Mouse (Mus musculus) cerebellum, adult 8-10 months (tissue): ENCODE measurements around the gene Gm21885.
A peak's percentile ranks its signal among the peaks of the same experiment; 100 is the strongest.

Source experiments
- DNase-seq: peaks from one replicate; pipeline ENCODE4 v3.0.0; 2022

Gm21885 gene

DNA sequence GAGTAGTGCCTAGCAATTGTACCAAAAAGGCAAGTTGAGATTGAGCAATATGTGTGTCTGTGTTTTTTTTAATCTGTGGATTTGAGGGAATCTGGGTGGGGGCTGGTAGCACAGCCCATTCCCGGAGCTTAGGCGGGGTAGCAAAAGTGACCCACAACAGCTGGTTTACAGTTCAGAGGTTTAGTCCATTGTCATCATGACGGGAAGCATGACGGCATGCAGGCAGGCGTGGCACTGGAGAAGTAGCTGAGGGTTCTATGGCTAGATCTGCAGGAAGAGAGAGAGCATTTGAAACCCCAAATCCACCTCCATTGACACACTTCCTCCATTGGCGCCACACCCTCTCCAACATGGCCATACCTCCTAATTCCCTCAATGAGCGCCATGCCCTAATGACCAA lies 11.8 kb upstream of the Gm21885 start:
- no peak for DNase-seq

DNA sequence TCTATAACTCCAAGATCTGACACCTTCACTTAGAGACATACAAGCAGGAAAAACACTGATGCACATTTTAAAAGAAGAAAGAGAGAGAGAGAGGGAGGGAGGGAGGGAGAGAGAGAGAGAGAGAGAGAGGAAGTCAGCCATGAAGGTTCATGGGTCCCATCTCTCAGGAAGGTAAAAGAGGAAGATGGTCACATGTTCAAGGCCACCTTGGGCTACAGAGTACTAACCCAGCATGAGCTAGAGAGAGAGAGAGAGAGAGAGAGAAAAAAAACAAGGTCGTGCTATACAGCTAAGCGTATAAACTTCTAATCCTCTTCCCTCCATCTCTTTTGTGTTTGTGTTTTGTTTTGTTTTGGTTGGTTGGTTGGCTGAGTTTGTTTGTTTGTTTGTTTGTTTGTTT lies 10.7 kb upstream of the Gm21885 start:
- DNase-seq = no peak

DNA sequence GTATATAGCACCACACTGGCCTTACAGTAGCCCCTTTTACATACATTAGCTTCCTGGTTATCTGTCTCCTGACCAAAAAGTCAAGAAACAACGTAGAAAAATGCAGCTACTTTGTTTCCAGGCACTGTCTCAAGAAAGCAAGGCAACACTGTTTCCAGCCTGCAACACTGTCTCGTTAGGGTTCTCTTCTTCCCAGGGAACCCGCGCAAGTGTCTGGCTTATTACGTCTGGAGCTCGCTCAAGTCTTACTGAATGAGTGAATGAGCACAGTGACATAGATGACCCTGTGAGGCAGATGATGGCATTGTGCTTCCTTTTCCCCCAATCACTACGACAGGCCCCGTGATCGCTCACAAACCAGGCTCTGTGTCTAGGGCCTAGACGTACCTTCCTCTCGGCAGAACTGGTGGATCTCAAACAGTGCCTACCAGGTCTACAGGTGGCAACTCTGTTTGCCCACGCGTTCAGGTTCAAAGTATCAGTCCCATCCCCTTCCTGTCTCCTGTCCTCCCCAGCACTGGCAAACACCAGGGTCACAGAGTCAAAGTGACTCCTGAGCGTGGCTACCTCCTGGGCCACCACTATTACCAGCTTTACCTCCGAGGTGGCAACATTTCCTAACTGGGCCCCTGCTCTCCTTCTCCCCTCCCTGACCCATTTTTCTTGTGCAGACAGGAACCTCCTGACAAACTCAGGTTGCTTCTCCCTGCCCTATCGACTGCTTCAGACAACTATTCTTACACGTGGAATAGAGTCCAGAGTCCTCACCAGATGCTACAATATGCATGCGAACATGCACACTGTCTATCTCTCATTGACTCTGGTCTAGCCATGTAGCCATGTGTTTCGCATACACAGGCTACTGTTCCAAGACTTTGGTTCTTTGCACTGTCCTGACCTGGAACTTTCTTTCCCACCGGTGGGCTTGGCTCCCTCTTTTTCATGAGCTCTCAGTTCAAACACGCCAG lies 8.4 kb upstream of the Gm21885 start:
- no peak for DNase-seq

DNA sequence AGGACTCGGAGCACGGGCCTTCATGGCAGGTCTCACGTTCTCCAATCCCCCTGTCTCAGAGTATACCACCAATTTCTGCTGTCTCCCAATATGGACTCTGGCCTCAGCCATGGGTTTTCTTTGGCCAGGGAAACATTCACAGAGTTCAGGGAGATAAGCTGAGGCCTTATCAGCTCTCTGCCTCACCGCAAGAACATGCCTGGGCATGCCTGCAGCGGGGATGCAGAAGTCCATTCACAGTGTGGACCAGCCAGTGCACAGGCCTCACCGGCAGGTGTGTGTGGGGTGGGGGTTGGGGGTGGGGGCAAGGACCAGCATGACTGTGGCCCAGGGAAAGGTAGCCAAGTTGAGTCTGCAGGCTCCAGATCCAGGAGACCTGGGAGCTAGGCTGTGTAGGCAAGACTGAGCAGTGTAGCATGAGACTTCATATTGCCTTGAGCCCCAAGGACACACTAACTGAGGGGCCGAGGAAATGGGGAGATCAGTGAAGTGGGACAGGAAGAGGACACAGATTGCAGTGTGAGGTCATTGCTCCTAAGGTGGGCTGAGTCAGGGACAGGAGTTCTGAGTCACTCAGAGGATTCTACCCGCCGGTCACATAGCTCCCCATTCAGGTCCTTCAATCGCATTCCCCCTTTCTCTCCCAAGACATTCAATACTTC lies 7.3 kb upstream of the Gm21885 start:
- no peak for DNase-seq

DNA sequence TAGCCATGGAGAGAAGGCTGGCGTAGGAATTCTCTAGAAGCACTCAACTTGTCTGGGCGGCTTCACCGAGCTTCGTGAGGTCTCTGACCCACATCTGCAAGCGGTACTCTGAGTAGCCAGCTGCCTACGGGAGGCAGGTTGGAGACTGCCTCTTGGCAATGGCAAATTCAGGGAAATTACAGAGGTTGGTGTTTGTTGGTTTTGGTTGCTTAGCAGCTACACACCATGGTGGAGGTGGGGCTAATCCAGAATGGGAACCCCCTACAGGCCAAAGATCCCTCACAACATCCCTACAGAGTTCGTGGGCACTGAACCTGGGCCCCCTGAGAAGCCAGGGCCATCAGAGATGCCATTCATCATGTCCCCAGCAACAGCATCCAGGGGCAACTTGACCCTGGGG lies 6.4 kb upstream of the Gm21885 start:
- DNase-seq = no peak

DNA sequence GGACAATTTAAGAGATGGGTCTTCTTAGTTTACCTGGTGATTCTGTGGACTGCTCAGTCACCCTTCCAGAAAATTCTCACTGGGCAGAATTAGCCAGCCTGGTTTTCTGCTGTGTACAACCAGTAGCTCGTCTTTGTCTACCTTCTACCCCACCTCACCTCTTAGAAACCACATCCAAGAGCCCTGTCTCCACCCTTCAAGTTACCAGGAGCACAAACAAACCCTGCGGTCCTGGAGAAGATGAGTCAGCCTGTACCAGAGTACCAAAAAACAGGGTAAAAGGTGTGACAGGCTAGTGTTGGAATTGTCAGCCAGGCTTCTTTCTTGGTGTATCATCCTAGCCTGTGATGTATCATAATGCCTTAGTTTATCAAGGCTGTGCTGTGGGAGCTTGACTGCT lies 6.0 kb upstream of the Gm21885 start:
- no peak for DNase-seq

DNA sequence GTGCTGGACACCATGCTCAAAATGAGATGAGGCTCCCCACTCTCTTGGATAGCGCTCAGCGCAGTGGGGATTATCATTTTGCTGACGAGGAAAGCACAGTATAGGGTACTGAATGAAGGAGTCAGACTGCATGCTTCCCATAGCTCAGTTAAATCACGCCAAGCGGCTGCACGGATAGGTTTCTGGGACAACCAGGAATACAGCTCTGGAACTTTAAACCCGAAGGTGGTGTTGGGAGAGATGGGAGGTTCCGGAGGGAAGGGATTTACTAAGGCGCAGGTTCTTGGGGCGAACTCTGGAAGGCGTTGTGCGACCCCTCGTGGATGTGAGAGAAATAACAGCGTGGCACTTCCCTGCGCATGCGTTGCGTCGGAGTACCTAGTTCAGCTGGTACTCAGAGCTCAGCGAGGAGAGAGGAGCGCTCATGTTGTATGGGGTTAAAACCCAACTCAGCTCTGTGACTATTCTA lies 4.8 kb upstream of the Gm21885 start:
- peak; percentile 95 for DNase-seq

DNA sequence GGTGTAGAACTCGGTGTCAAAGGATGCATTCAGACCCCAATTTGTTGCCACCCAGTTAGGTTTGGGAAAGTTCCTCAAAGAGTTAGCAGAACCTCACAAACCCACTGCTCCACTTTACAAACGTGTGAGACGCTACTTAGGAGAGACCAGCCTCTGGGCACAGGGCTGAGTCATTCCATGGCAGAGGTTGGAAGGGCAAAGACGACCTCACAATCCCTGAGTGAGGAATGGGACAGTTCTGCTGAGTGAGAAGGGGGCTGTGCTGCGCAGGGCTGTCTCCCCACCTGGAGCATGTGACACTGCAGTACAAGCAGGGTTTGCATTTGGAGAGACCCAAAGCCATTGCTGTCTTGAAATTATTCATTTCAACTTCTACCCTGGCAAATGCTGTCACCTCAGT lies 618 bp downstream of the Gm21885 start:
- DNase-seq = no peak

DNA sequence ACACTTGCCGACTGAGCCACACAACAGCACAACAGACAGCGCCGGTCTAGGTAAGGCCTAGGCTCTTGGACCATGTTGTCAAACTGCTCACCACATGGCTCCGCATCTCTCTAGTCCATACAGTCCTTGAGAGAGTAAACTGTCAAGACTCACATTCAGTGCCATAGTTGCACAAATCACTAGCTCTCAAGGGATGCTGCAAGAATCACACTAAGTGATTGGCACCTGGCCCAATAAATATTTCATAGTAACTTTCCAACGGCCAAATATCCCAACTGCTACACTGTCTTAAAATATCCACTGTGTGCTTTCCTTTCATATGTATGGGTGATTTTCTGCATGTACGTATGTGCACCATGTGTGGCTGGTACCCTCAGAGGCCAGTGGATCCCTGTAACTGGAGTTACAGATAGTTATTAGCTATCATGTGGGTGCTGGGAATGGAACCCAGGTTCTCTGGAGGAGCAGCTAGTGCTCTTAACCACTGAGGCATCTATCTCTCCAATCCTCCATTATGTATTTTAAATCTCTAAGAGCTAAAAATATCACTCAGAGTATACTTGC lies 1.9 kb downstream of the Gm21885 start:
- DNase-seq = no peak

DNA sequence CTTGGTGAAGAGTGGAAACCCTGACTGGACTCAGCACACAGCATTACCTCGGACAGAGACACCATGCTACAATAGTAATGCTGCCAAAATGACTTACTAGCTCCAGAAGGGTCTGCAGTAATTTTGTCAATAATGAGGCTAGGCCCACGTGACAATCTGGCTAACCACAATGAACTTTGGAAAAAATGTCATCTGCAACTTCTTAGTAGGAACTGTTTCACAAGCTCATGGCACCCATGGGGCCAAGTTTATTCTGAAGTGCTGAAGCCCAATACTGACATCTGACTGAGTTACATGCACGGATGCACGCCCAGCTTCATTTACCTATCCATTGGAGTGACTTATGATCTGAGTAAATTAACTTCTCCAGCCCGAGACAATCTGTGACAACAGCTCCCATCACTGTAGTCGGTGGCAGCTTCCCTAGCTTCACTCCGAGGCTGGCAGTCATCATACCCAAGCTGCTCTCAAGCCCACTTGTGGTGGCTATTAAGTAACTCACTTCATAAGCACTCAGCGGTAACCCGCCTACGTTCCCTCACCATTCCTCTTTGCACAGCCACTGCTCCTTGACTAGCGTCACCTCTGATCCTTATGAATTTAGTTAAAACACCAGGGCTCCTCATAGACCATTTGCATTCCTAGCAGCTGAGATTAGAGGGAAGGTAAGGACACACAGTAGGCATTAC lies 4.4 kb downstream of the Gm21885 start:
- no peak for DNase-seq

DNA sequence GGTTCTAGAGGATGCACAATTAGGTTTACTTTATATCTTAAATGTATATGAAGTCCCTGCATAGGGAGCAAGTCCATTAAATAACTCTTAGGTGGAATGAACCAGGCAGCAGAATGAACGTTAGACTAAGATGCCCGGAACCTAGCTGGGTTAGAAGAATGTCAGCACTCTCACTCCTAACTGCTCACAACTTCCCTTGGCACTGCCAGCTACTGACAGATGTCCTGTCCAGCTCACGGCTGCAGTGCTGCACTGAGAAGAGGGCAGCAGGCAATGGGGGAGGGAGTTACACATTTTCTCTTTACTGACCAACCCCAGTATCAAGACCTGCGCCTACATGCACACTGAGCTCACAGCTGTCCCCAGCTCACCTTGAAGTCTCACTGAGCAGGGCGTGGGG lies 5.4 kb downstream of the Gm21885 start:
- DNase-seq = no peak

DNA sequence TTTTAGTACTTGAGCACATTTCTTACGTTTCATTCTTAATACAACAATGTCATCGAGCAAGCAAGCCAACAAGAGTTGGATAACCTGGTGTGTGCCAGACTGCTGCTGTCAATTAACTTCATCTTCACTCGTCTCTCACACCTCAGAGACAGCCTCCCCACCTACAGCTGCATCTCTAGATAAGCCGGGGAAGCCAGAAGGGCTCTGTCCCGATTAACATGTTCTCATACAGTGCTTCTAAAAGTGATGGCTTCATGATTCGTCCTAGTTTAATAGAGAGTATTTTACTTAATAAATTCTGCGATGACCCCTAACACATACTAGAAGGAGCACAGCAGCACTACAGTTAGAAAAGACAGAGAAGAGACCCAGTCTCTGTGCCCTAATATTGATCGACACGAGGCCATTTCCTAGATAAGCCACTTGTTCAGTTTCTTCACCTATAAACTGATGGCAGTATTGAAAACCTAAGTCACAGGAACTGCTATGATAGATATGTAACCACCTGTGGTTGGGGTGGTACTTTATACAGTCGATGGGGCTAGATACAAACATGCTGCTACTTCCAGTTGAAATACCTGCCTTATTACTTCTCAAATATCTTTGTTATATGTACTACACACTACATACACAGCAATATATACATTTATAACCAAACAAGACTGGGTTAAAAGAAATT lies 8.5 kb downstream of the Gm21885 start:
- DNase-seq = no peak

DNA sequence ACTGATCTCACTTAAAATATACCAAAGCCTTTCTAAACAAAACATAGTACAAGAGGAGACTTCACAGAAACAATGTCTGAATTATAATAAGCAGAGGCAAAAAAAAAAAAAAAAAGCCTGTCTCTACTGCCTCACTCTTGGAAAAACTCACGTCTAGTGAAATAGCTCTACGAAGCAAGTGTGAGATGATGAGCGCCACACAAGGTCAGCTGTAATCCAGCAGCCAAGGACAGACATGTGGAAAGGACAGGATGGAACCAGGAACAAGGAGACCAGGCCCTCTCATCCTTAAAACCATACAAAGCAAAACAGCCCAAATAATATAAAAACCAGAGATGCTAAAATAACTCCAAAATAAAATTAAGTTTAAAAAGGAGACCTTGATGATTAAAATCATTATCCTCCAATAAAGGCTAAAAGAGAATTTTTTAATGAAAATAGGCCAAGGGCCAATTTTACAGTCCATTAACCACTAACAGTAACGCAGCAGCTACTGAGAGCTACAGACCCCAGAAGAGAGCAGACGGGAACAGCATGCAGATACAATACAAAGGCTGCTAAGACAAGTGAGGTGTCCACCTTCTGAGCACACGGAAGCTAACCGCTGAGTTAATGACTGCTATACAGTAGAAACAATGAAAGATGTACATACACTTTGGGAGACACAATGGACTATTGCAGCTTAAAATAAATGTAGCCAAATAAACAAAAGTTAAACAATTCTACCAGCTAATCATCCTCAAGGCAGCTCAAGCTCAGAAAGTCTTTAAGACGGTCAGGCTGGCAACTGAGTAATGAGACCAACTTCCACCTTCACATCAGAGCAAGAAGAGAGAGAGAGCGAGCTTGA lies 13.5 kb downstream of the Gm21885 start:
- DNase-seq = no peak

DNA sequence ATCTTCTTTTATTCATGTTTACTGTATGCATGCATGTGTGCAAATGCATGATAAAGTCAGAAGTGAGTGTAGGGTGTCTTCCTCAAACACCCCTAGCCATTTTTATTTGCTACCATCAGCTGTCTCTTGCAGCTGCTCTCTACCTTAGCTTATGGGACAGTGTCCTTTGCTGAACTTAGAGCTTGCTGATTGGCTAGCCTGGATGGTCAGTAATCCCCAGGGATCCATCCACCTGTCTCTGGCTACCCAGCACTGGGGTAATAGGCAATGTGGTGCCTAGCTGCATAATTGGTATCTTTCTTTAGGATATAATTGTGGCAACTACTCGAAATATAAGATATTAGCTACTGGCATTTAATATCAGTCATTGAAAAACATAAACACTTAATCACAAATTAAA lies 31.1 kb downstream of the Gm21885 start:
- DNase-seq = no peak

DNA sequence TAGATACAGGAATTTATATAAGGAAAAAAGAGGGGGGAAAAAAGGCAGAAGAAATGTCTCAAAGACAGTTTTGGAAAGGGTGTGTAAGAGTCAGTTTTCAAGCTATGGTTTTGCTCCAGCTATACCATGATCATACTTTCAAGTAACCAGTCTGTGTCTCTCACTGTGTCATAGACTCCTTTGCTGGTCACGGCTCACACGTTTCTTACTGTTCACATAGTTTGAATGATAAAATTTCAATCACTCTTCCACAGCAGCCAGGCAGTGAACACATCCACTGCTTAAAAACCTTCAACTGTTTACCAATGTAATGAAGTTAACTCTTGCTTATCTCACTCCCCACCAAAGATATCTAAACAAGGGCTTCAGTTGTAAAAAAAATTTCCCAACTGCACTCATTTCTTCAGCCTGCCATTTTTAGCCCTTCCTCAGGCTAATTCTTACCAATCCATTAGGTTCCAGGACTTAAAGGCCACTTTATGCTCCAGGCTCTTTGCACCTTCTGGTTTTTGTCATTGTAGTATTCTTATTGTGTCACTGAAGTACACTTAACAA lies 32.5 kb downstream of the Gm21885 start:
- no peak for DNase-seq

DNA sequence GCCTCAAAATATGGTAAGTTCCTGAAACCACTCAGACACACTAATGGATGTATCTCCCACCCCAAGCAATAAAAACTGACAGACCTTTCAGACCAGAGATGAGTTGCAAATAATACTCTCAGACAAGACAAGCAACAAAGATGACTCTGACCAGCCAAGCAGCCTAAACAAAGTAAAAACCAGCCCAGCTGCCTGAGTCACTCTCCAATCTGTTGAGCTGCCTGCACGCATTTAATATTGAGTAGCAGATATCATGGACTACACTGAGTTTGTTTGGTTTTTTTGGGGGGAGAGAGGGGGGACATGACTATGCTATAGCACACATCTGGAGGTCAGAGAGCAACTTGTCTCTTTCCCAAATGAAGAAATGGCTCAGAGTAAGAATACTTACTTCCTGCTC lies 33.6 kb downstream of the Gm21885 start:
- DNase-seq = no peak

DNA sequence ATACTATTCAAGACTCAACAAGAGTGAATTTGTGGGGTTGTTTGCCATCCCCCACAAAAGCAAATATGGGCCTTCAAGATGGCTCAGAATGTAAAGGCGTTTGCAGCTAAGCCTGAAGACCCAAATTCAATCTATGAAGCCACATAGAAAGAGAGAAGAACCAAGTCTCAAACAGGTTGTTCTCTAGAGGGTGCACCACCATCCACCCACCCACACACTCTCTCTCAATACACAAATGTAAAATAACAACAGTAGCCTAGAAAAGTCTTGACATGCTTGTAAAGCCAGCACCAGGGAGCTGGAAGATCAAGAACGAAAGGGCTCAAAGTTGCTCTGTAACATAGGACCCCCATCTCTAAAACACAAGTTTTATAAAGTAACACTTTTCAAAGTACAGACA lies 34.9 kb downstream of the Gm21885 start:
- DNase-seq = no peak

DNA sequence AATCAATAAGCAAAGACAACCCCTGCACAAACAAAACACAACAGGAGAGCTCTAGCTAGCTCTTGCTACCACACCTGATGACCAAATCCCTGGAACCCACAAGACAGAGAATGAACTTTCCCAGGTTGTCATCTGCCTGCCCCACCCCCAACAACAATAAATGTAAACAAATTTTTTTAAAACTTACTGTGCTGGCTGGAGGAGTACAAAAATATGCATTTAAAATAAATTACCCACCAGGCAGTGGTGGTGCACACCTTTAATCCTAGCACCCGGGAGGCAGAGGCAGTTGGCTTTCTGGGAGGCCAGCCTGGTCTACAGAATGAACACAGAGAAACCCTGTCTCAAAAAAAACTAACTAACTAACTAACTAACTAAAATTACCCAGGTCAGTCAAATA lies 35.3 kb downstream of the Gm21885 start:
- no peak for DNase-seq

DNA sequence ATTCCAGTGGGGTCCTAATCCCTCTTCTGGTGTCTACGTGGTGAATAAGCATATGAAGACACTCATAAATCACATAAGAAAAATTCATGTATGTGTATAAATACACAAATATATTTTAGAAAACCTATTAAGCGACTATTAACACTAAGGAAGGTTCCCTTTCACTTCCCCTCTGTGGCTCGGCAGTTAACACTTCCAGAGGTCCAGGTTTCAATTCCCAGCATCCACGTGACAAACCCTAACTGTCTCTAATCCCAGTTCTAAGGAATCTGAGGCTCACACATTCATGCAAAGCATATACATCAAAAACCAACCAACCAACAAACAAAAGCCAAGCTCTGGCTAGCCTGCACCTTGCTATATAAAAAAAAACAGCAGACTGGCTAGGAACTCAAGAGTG lies 35.8 kb downstream of the Gm21885 start:
- no peak for DNase-seq

DNA sequence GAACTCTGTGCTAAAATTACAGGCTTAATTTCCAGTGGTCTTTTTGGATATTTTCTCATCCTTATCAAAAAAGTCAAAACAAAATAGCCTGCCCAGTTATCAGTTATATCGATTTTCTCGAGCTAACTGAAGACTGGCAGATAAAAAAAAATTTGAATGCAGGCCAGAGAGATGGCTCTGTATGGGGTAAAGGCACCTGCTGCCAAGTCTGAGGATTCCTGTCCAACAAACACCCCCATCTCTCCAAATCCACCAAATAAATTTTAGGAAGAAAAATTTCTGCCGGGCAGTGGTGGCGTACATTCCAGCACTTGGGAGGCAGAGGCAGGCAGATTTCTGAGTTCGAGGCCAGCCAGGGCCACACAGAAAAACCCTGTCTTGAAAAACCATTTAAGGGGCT lies 36.4 kb downstream of the Gm21885 start:
- DNase-seq = no peak
